Mouse (Mus musculus) ES-E14 (cell line): ENCODE results near the gene Strn4.

ENCODE experiments used
- CHD2 ChIP-seq: IDR thresholded peaks from 2 replicates; pipeline ENCODE4 v1.6.1; 2014; ENCODE audit warnings: mild to moderate bottlenecking, low read depth, low read length, inconsistent platforms
- MAFK ChIP-seq: IDR thresholded peaks from 2 replicates; pipeline ENCODE4 v1.6.1; 2014; ENCODE audit warnings: mild to moderate bottlenecking, low read depth, low read length, inconsistent platforms; ENCODE audit not compliant: insufficient read depth
- ZC3H11A ChIP-seq: IDR thresholded peaks from 2 replicates; pipeline ENCODE4 v1.6.1; 2012; ENCODE audit warnings: low read depth, mild to moderate bottlenecking, inconsistent platforms, low read length, borderline replicate concordance
- ZNF384 ChIP-seq: IDR thresholded peaks from 2 replicates; pipeline ENCODE4 v1.6.1; 2012; ENCODE audit warnings: low read depth, low read length, inconsistent platforms

DNA sequence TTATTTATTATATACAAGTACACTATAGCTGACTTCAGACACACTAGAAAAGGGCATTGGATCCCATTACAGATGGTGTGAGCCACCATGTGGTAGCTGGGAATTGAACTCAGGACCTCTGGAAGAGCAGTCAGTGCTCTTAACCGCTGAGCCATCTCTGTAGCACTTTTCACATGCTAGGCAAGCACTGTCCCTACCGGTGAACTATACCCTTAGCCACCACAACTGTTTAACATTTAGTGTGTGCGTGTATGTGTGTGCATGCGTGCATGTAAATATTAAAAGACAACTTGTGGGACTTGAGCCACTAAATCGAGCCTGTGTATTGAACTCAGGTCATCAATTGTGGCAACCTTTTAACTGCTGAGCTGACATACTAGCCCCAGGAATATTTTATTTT is 31.1 kb downstream of the Strn4 start:
- TF ChIP-seq ZNF384 (no peak), ZC3H11A (no peak), MAFK (no peak), CHD2 (no peak)
